Mouse (Mus musculus) urinary bladder, postnatal 0 days (tissue): ENCODE data around the gene Taar4. TPM values are rescaled to one million over a fixed set of nuclear protein-coding genes. Genes with fewer than 3 reads are reported as not detected.

Experiments
- polyA plus RNA-seq: library from polyadenylated mRNA; unstranded; fragments of >200 nt; fragmentation: Nextera tagmentation; extraction: Ambion mirVana; gene quantifications from 2 replicates; pipeline ENCODE4 v1.2.1, GENCODE M21; 2015

The Taar4 gene
- polyA plus RNA-seq: not detected in 2 replicates

DNA sequence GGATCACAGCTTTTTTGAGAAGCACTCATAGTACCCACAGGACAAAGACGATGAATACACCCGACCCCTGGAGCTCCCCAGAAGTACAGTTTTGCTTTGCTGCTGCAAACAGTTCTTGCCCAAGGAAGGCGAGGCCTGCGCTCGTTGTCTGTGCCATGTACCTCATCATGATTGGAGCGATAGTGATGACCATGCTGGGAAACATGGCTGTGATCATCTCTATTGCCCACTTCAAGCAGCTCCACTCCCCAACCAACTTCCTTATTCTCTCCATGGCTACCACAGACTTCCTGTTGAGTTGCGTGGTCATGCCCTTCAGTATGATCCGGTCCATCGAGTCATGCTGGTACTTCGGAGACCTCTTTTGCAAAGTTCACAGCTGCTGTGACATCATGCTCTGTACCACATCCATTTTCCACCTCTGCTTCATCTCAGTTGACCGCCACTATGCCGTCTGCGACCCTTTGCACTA, at the start of gene Taar4:
Taar4 (plus strand) TSS at position 51 of the 472 bp plus-strand sequence.

DNA sequence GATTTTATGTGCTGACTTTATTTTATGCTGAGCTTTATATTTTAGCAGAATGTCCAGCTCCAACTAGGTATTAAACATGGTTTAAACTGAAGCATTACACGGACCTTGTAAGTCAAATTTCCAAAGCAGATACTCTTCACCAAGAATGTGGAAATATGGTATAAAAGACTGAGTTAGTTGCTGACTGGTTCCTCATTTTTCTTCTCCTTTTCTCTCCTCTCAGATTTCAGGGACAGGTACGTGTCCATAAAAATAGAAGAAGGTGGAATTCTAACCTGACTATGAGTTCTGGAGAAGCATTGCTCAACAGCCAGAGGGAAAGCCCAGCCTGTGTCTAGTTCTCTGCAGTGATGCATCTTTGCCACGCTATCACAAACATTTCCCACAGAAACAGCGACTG, 40.2 kb upstream of the Taar4 start, which contains the start of gene Taar1:
Taar1 (plus strand) TSS at position 301 of the 400 bp plus-strand sequence.

DNA sequence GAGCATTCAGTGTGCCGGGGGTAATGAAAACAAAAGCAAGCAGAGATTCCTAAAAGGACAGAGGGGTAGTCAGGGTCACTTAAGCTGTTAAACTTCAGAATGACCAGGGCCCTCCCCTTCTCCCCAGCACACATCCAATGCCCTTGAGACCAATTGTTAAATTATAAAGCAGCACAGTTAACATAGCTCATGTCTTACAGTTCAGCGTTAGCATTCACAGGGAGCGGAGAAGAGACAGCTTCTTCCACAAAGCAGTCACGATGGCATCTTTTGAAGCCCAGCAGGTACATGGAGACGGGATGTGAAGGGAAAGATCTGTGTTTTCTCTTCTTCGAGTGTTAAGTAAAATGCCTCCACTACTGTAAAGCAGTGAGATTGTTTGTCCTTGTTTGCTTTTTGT, 22.0 kb upstream of the Taar4 start, which contains the start of gene Taar2:
Taar2 (plus strand) TSS at position 261 of the 400 bp plus-strand sequence.

DNA sequence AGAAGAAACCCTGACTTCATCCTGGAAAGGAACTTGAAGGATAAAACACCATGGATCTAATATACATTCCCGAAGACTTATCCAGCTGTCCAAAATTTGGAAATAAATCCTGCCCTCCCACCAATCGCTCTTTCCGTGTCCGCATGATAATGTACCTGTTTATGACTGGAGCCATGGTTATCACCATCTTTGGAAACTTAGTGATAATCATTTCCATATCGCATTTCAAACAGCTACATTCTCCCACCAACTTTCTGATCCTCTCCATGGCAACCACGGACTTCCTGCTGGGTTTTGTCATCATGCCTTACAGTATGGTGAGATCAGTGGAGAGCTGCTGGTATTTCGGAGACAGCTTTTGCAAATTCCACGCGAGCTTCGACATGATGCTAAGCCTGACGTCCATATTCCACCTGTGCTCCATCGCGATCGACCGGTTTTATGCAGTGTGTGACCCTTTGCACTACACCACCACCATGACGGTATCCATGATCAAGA, 10.7 kb upstream of the Taar4 start, which contains the start of gene Taar3:
Taar3 (plus strand) TSS at position 51 of the 498 bp plus-strand sequence.

DNA sequence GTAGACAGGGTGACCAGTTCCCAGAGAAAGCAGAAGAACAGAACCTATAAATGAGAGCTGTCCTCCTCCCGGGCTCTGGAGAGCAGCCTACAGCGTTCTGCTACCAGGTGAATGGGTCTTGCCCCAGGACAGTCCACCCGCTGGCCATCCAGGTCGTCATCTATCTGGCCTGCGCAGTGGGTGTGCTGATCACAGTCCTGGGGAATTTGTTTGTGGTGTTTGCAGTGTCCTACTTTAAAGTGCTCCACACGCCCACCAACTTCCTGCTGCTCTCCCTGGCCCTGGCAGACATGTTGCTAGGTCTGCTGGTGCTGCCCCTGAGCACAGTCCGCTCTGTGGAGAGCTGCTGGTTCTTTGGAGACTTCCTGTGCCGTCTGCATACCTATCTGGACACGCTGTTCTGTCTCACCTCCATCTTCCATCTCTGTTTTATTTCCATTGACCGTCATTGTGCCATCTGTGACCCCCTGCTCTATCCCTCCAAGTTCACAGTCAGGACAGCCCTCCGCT, 10.4 kb downstream of the Taar4 start, which contains the start of gene Taar5:
Taar5 (plus strand) TSS at position 51 of the 510 bp plus-strand sequence.

DNA sequence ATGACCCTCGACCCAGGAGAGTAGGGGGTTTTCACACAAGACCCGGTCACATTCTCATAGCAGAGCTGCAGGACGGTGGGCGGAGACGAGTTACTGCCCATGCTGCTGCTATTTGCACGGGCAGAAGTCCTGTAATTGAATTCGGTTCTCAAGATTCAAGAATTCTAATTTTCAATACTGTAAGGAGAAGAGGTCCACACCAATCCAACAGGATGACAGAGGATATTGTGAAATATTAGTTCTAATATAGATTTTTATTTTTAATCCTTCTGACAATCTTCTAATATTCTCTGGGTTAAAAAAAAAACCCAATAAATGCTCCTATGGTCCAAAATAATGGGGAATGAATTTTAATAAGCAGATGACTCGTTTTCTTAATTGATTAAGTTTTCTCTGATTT, 25.3 kb downstream of the Taar4 start, which contains the start of gene Taar6:
Taar6 (minus strand) TSS at position 101 of the 400 bp plus-strand sequence.

DNA sequence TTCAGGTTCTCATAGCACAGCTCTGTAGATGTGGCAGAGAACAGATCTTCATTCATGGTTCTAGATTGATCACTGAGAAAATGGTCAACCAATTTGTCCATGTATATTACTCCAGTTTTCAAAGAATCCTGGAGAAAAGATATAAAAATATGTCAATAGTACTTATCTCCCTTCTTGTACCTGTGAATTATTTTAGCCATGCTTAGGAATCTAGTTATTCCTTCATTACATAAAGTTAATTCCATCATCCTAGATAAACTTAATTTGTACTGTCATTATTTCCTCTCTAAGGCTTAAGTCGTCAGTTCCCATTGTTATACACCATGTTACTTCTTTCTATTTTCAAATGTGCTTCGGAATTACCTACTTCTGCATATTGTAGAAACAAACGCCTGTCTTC, 33.1 kb downstream of the Taar4 start, which contains the start of gene Taar7a:
Taar7a (minus strand) TSS at position 101 of the 400 bp plus-strand sequence.

DNA sequence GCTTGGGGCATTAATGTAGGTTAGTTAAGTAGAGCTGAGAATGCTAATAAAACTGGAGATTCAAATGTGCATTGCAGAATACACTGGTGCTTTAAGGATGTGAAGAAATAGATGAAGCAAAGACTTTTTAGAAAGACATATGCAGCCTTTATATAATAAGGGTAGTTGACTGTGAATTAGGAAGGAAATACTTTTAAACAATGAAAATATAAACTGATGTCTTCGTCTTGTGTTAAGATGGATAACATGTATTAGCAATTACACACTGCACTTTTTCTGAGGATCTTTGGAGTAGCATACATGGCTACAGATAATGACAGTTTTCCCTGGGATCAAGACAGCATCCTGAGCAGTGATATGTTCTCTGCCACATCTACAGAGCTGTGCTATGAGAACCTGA, 39.3 kb downstream of the Taar4 start, which contains the start of gene Taar7b:
Taar7b (plus strand) TSS at position 301 of the 400 bp plus-strand sequence.

Other genes with a start within 250 kb of the Taar4 start
- 153 and 155 TPM in 2 replicates for gene Rps12, start 173.2 kb upstream of the Taar4 start, polyA plus RNA-seq
- gene Slc18b1, start 163.5 kb upstream of the Taar4 start, polyA plus RNA-seq: 17.7 and 30.9 TPM in 2 replicates
- gene Vnn3, start 109.0 kb upstream of the Taar4 start, polyA plus RNA-seq: 0.19 and 0.26 TPM in 2 replicates
- gene Vnn1, start 65.8 kb upstream of the Taar4 start, polyA plus RNA-seq: 1.3 and 2.5 TPM in 2 replicates
- gene Taar1, start 40.1 kb upstream of the Taar4 start, polyA plus RNA-seq: not detected in 2 replicates
- gene Taar2, start 21.9 kb upstream of the Taar4 start, polyA plus RNA-seq: not detected in 2 replicates
- gene Taar3, start 10.9 kb upstream of the Taar4 start, polyA plus RNA-seq: not detected in 2 replicates
- gene Taar5, start 10.2 kb downstream of the Taar4 start, polyA plus RNA-seq: not detected in 2 replicates
- gene Taar6, start 25.2 kb downstream of the Taar4 start, polyA plus RNA-seq: not detected in 2 replicates
- not detected in 2 replicates for gene Taar7a, start 33.0 kb downstream of the Taar4 start, polyA plus RNA-seq
- gene Taar7b, start 39.4 kb downstream of the Taar4 start, polyA plus RNA-seq: not detected in 2 replicates
- not detected in 2 replicates for gene Taar7d, start 66.7 kb downstream of the Taar4 start, polyA plus RNA-seq
- not detected in 2 replicates for gene Taar7e, start 77.1 kb downstream of the Taar4 start, polyA plus RNA-seq
- not detected in 2 replicates for gene Taar7f, start 89.0 kb downstream of the Taar4 start, polyA plus RNA-seq
- not detected in 2 replicates for gene Taar8a, start 116.0 kb downstream of the Taar4 start, polyA plus RNA-seq
- not detected in 2 replicates for gene Taar8b, start 131.8 kb downstream of the Taar4 start, polyA plus RNA-seq
- gene Taar8c, start 141.4 kb downstream of the Taar4 start, polyA plus RNA-seq: not detected in 2 replicates
- not detected in 2 replicates for gene Taar9, start 149.0 kb downstream of the Taar4 start, polyA plus RNA-seq
- 74.7 and 89.6 TPM in 2 replicates for gene Stx7, start 188.8 kb downstream of the Taar4 start, polyA plus RNA-seq